Mouse (Mus musculus) spleen, adult 12 weeks (tissue): ENCODE data around the gene Imp3.
"Not testable (repeated sequence)": the region's sequence is repeated elsewhere in the genome, so short reads cannot be mapped to it uniquely, and the experiment has no call there.

Experiments used
- DNase-seq: peaks from one replicate; pipeline ENCODE4 v3.0.0; 2022; ENCODE audit warnings: low spot score

Imp3 gene

DNA sequence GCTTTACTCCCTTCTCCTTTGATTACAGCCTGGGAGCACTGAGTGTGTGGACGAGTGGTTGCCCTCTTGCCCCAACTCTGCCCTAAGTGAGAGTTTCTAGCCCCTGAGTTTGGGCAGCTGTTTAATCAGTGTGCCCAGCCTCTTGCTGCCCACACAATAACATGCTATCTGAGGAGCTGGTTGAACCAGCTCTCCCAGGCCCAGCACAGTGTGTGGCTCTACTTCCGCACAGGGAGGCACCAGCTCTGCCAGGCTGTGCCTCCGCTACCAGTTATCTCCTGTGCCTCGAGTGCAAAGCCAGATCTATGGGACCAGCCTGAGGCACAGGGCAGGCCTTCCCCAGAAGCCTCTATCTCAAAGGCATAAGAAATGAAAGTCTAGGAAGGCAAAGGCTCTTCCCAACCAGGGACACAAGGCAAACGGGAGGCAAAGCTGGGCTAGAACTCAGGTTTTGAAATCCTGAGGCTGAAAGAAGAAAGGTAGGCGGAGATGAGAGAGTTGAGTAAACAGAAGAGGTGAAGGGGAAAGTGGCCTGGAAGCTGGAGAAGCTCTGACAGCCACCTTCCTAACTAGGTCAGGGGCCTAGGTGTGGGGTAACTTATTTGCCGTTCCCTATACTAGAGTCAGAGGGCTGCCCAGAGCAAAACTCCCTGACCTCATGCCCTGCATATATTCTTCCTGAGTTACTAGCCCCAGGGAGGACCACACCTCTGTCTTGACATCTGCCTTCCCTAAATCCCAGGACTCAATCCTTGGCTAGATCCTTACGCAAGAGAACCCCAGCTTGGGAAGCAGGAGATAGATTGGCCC, 13.2 kb upstream of the Imp3 start:
- no peak for DNase-seq

DNA sequence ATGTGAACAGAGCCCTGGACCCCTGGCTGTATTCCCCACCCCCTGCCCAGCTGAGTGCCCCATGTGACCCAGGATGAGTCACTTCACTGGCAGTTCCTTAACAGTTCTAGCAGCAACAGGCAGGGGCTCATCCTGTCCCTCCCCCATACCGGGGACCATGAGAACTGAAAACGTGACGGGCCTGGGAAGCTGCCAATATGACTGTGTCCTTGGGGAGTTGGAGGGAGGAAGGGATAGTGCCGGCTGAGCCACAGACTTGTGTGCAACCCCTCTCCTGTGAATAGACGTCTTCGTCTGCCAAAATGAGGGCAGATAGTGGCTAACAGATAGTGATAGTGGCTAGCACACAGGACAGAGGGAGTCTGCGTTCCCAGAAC, 12.6 kb upstream of the Imp3 start:
- DNase-seq: no peak

DNA sequence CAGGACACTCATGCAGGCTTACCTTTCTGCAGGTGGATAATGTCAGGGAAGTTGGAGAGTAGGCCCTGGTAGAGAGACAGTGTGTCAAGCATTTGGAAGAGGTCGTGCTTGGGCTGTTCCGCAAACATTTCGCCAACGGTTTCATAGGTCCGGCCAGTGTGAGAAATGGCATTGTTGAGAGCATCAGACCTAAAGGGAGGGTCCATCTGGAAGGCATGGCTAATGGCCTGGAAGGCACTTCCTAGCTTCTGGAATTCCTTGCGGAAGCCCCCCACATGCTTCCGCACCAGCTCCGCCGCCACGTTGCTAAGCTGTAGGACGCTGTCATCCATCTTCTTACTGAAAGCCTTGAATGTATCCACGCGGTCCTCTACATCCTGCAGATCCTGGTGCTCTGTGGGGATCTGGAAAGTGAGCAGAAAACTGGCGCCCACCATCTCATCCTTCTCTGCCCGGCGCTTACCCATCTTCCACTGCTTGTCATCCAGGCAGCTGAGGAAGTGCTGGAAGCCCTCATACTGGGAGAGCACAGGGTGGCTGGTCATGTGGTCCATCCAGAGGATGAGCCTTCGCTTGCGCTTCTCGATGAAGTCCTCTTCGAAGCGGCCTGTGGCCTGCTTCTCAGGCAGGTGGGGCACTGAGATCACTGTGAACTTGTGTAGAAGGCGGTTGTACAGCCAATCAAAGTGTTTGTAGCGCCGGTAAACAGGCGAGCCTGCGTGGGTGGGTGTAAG, 11.8 kb upstream of the Imp3 start:
- DNase-seq: no peak

DNA sequence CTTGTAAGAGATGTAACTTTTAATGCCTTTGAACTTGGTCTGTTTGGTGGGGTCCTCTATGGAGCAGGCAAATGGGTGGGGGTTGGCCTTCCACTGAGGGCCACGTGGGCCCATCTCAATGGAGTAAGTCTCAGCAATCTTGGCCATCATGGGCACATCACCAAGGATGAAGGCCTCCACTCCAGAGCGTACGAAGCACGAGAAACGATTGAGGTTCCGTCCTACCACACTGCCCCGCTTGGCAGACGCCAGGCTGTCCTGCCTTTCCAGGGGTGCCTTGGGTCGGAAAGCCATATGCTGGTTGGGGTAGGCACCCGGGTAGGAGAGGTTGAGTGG, 11.3 kb upstream of the Imp3 start:
- DNase-seq: no peak

DNA sequence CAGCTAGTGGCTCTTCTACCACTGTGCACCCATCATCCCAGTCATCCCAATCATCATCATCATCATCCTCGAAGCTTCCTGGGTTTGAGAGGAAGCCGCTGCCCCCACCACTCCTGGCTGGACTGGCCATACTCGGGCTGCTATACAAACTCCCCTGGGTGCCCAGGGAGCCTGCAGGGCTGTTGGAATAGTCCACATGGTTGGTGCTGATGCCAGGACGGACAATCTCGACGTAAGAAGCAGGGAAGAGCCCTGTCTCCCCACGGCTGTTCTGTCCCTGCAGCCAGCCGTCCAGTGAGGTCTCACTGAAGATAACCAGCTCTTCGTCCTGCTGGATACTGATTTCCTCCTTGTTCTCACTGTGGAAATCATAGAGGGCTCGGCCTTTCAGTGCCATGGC, 10.9 kb upstream of the Imp3 start:
- no peak for DNase-seq

DNA sequence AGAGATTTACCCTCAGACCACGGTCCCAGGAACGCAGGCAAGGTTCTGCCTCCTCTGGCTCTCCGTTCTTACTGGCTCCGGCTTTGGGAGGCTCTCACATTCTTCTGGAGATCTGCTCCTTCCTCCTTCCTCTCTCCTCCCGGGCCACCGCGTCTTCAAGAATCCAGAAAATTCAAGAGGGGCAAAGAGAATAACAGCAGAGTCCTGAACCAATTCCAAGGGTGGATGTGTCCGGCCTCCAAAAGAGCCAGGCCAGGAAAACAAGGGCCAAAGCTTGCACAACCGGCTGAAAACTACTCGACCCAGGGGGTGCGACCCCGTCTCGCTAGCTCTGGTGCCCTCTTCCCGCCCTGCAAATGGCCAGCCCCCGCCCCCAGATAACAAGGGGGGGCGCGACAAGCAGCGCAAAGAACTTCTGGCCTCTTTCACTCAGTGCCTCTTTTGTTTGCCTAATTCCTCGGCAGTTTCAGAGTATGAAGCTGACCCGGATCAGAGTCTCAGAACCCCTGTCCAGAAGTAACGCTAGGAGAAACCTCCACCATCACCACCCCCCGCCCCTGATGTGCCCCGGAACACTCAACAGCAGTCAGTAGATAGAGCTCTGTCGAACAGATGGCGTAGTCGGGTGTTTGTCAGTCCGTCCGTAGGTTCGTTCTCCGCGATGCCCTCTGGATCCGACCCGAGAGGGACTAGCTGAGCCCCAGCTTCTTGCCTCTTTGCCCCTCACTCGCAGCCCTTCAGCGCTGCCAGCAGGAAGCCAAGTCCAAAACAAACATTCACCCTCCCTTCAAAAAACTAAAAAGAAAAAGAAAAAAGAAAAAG, 9.9 kb upstream of the Imp3 start:
- DNase-seq: no peak

DNA sequence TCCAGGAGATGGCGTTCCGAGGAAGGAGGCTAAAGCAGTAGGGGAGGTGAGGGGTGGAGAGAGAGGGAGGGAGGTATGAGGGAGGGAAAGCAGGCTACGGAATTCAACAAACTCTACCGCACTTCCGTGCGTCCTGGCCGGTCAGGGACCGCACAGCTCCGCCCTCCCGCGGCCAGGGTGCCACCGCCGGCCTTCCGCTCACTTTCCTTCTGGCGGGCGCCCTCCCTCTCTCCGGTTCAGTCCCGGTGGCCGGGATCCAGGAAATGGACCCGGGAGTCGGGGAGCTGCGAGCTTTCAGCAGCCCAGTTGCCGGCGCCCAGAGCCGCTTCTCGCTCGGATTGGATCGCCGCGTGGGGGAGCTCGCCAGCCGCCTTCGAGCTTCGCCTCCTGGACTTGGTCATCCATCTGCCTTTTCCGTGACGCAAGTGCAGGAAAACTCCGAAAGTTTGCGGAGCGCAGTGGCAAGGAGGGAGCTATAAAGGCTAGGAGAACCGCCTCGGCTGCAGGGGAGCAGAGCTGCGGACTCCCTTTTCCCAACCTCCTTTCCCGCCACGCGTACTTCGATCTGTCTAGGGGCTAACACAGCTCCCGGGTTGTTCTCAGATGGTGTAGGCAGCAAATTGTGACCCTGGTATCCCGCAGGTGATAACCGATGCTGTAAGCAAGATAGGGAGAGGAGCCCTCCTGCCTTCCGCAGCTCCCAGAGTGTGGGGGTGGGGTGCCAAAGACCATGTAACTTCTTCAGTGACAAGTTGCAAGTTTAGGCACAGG, 9.0 kb upstream of the Imp3 start, which contains the start of gene Snx33:
TSS of gene Snx33 (minus strand) at position 331 of the 771 bp plus-strand sequence.
- DNase-seq: peak; percentile 66

DNA sequence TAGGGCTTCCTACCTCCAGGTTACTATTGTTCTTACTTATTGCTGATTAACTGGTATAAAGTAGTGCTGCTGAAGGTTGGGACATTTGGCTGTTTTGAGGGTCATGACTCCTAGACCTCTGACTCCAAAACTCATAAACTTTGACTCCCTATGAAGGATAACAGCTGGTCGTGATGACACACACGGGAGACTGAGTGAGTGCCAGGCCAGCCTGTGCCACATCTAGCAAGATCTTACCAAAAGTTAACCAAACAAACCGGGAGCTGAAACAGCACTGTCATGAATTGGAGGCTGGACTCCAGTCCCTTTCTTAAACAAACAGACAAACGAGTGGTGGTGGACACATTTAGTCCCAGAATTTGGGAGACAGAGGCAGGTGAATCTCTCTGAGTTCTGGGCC, 7.8 kb upstream of the Imp3 start:
- DNase-seq: no peak

DNA sequence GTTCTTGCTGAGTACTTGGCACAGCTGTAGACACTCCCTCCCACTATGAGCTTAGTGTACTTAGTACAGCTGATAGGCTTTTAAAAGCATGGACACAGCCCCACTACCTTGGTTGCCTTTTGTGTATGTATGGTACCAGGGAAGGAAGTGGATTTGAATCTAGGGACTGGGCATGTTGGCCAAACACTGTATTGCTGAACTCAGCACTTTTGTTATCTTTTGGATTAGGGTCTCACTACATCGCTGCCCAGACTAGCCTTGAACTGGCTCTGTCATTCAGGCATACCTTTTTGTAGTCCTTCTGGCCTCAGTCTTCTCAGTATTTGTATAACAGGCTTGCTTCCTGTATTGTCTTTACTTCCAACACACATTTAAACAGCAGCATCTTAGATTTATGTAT, 6.7 kb upstream of the Imp3 start:
- no peak for DNase-seq

DNA sequence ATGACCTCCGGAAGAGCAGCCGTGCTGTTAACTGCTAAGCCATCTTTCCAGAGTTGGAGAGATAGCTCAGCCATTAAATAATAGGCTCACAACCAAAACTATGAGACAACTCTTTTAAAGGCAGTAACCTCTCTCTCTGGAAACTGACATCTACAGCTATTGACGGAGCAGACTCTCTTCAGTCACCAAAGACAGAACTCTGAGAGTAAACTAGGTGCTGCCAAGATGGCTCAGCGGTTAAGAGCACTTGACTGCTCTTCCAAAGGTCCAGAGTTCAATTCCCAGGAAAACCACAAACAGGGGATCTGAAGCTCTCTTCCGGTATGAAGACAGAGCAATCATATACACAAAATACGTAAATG, 433 bp upstream of the Imp3 start:
- DNase-seq: no peak

DNA sequence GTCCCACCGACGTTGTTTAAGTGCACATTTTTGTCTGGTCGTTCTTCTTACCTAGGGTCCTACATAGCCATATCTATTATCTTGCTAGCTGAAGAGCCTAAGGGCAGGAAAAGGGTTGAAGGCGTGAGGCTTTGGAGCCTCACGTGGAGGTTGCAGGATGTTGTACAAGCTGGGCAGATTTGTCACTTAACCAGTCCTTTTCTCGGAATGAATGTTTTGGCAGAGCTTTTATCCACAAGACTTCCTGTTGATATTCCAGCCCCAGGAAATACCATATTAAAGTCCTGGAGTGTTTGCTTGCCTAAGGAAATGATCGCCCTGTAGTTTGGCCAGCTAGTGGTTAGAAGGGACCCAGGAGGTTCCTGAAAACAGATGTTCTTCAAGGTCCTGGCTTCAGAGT, 1.1 kb downstream of the Imp3 start:
- no peak for DNase-seq

DNA sequence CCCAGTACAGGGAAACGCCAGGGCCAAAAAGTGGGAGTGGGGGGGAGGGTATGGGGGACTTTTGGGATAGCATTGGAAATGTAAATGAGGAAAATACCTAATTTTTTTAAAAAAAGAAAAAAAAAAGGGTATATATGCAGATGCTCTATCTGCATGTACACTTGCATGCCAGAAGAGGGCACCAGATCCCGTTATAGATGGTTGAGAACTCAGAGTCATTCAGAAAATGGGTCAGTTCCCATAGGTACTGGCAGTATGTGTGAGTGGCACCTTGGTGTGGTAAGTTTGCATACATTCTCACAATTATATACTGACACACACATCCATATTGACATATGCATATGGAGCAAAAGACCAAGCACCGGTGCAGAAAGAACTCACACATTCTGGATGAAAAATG, 10.2 kb downstream of the Imp3 start:
- DNase-seq: not testable (repeated sequence)

DNA sequence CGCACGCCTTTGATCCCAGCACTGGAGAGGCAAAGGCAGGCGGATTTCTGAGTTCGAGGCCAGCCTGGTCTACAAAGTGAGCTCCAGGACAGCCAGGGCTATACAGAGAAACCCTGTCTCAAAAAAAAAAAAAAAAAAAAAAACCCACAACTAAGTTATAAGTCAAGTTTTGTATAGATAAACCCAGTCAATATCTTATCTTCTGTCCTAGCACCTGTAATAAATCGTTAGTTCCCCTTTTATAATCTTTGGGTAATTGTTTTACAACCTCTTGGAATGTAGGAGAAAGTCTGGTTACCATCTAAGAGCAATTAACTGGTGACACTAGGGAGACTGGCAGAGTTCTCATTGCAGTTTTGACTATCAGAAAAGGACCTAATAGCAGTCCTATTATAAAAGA, 11.4 kb downstream of the Imp3 start:
- not testable (repeated sequence) for DNase-seq

DNA sequence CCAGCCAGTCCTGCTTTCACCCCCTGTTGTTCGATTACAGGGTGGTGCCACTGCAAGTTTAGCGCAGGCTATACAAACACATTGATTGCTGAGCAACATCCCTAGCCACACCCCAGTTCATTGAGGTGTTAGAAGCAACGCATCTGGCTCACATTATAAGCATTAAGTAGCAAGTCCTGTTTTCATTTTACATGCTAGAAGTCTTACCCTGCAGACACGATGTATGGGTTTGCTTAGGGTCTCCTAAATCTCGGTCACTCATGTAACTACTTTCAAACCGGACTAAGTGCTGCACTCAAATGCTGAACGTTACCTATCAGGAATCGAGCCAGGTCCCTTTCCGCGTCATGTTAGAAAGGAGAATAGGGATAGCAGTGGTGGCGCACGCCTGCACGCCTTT, 12.5 kb downstream of the Imp3 start:
- DNase-seq: no peak

DNA sequence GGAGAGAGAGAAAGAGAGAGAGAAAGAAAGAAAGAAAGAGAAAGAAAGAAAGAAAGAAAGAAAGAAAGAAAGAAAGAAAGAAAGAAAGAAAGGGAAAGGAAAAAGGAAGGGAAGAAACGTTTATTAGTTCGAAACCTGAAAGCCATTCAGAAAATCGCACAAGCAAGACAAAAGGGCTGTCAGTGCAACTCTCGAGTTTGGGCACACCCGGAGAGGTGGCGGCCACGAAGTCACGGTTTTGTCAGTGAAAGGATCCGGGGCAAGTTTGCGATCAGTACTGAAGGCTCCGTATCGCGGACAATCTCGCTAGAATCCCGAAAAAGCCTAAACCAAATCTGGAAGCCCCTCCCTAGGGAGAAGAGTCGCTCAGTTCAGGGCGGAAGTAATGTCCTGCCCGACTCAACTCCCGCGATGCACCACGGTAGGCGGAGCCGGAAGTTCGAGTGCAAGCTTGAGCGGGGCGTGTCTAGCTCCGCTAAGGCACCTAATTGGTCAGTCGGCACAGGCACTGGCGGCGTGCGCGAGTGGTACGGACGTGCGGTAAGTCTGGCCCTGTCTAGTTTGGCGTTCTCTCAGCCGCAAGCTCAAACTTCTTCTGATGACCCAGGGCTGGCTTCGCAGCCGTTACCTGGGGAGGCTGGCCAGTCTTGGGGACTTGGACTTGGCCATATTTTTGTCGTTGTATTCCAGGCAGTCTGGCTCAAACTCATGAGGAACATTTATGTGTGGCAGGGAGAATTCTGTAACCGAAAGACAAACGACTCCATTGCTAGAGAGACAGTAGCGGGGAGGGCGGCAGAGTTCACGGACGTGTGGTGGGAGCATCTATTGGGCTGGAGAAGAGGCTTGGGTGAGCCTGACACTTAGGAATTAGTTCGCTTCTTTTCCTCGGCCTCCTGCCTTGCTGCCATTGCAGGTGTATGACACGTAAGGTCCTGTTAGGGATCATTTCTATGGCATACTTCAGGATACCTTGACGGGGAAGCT, 13.4 kb downstream of the Imp3 start, which contains the start of gene Snupn:
TSS of gene Snupn (plus strand) at position 465 of the 987 bp plus-strand sequence.
- DNase-seq: peak; percentile 95

DNA sequence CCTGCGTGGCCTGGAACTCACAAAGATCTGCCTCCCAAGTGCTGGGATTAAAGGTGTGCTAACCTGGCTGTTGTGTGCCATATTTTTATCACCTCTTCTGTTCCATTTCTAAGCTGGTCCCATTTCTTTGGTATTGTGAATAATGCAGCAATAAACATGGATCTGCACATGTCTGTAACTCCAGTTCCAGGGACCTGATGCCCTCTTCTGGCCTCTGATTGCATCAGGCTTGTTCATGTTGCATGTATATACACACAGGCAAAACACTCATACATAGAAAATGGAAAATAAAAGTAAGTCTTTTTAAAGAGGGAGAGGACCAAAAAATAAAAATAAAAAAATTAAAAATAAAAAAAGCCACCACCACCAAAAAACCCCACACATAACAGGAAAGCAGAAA, 16.3 kb downstream of the Imp3 start:
- DNase-seq: no peak

DNA sequence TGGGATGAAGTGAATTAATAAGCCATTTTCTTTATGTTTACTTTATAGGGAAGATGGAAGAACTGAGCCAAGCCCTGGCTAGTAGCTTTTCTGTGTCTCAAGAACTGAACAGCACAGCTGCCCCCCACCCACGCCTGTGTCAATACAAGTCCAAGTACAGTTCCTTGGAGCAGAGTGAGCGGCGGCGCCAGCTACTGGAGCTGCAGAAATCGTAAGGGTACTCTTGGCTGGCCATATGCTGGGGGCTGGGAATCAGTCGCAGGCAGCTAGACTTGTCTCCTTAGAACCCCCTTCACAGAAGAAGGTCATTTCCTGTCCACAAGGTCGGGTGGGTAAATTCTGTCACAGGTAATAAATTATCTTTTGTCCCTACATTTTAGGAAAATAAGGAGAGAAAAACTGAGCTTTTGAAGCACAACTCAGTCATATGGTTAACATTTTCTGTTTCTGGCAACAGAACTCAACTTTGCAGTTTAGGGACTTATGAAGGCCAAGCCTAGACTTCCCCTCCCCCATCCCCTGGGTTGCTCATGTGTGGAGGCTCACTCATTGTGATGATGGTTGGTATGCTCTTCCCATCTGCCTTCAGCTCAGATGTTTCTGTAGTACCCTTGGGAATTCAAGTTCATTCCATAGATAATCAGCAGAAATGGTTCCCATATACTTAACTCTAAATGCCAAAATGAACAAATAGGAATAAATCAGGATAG, 19.8 kb downstream of the Imp3 start:
- DNase-seq: no peak

DNA sequence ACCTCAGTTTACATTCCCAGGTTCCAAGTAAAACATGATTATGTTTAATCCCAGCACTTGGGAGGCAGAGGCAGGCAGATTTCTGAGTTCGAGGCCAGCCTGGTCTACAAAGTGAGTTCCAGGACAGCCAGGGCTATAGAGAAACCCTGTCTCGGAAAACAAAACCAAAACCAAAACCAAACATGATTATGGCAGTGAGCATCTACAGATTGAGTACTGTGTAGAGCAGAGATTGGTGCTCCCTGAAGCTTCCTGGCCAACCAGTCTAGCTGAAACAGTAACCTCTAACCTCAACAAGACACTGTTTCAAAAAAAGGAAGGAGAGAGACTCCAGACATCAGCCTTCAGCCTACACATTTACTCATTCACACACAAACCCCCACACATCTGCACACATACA, 21.4 kb downstream of the Imp3 start:
- DNase-seq: no peak

DNA sequence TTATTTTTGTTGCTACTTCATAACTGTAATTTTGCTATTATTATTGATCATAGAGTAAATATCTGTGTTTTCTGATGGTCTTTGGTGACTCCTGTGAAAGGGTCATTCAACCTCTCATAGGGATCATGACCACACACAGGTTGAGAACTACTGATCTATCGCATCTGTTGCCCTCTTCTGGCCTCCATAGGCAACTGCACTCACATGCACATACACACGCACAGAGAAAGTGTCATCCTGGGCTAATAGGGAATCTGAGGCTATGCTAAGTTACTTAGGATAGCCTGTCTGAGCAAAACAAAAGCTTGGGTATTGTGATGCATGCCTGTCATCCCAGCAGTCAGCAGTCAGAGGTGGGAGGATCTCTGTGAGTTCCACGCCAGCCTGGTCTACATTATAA, 24.3 kb downstream of the Imp3 start:
- no peak for DNase-seq

DNA sequence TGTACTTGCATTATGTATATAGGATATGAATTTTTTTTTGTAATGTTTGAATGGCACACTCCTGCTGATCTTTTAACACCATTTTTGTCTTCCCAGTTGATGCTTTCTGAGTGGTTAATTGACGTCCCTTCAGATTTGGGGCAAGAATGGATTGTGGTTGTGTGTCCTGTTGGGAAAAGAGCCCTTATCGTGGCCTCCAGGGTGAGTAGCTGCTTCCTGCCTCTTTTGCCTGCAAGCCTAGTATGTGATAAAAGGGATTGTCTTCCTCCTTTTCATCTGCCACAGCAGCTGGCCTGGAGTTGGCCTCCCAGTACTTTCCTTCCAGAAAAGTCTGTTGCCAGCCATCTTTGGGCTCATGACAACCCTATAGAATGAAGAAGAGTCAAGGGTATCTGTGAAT, 32.9 kb downstream of the Imp3 start:
- no peak for DNase-seq
